Mouse (Mus musculus) R1 (cell line): ENCODE results near the gene Kcnh4.
A peak's percentile ranks its signal among the peaks of the same experiment; 100 is the strongest.
"Not testable (repeated sequence)": the region's sequence is repeated elsewhere in the genome, so short reads cannot be mapped to it uniquely, and the experiment has no call there.

Experiments used
- DNase-seq: peaks from one replicate; pipeline ENCODE4 v3.0.0-alpha.2; 2018; ENCODE audit warnings: low read depth, low spot score

The Kcnh4 gene

DNA sequence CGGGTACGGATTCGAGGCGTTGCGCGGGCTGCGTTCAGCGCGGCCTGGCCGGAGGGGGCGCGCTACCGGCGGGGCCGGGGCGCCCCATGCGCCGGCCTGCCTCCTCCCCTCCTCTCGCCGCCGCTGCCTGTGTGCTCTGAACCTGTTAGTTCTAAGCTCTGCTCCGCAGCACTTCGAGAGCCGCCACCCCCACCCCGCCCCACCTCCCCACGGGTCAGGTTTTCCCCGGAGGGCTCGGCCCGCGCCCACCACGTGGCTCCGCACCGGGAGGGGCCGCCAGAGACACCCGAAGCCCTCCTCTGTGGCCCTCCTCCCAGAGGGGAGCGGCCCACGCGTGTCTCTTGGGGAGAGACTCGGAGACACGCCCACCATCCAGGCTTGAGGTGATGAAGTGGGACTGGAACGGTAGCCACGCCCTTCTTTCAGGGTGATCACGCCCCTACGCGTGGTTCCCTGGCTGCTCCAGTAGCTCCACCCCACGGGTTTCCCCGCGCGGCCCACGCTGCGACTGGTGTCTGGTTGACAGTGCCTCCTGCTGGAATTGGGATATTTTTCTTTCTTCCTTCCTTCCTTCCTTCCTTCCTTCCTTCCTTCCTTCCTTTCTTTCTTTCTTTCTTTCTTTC lies at the start of gene Kcnh4:
Gene Kcnh4 (minus strand): TSS at position 332 of the 623 bp plus-strand sequence.
- DNase-seq, result peak; percentile 94

DNA sequence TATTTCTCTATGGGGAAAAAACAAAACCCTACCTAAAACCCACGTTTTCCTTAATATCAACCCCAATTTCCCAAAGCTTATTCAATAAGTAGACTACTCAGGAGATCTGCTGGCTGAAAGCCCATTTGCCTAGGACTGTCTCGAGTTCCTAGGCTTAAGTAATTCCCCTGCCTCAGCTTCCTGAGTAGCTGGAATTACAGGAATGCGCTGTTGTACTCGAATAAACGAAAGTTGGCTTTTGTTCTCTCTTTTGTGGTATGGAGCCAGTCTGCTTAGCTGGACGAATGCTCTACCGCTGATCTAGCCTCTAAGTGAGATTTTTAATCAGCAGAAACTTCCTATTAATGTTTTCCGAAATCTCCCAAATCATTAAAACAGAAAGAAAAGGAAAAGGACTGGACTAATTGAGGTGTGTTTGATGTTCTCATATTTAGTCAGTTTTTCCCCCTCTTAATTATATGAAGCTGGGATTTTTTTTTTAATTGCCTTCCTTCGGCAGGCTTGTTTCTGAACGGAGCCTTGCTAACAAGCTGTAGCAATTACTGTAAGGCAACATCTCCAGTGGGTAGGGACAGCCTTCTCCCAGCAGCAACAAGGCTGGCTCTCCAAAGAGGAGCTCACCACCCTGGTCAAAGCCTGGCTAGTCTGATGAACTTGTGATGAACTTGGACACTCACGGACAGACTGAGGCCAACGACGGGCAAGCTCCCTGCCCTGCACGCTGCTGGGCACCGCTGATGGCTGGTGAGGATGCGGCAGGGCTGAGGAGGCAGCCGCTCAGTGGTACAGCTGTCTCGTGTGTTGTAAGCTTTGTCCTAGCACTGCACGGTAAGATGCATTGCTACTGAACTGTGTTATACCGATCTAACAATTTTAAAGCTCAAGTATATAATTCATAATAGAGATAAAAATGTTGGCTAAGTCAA lies 46.9 kb upstream of the Kcnh4 start:
- DNase-seq, result peak; percentile 84

DNA sequence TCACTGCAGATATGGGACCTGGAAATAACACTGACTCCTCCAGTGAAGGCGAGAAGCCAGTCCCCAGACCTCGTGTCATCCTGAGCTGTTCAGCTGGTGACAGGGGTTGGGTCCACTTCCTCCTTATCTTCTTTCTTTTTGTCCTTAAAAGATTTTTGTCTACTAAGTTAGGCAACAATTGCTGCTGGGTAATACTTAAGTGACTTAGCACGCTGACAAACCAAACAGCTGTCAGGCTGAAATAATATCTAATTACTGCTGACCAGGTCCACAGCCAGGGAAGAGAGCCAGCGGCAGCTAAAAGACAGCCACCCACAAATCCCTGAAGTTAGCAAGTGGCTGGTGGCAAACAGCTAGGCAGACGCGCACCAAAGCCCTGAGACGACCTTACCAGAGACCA lies 45.8 kb upstream of the Kcnh4 start:
- no peak for DNase-seq

DNA sequence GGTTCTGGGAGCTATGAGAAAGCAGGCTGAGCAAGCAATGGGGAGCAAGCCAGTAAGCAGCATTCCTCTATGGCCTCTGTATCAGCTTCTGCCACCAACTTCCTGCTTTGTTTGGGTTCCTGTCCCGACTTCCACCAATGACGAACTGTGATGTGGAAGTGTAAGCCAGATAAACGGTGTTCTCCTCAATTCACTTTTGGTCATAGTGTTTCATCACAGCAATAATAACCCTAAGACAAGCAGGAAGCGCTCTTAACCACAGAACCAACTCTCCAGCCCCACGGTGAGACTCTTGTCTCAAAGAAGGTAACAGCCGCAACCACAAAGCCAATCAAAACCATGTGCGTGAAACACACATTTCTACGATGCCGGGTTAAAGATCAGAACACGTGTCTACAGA lies 44.7 kb upstream of the Kcnh4 start:
- no peak for DNase-seq

DNA sequence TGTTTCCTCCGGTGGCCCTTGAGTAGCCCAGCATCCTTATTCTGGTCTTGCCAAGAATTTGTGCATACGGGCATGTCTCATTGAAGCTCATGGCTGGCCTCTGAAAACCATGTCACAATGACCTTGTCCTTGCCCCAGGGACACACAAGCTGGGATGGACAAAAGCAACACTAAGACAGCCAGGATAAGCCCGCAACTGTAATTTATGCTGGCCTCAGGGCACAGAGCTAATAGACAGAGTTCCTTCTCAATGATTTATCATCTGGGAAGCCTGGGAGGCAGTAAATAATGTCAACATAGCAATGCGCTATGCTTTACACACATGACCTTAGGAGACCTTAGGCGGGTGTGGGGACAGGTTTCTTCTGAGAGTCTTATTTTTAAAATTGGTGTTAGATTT lies 39.7 kb upstream of the Kcnh4 start:
- DNase-seq, result no peak

DNA sequence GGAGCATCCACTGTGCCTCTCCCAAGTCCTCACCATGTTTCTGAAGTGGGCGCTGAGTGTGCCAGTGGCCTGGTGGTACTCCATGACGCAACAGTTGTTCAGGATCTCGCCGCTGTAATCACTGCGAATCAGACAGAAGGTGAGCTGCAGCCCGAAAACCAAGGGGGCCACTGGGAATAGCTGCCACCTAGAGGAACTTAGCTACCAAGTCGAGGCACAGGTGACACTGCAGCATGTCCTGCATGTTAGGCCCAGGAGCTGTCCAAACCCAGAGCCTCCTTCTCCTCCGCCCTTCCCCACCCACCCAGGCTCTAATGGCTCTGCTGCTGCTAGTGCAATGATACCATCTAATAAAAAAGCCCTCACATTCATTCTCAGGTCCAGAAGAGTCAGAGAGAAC lies 36.8 kb upstream of the Kcnh4 start:
- DNase-seq, result peak; percentile 47

DNA sequence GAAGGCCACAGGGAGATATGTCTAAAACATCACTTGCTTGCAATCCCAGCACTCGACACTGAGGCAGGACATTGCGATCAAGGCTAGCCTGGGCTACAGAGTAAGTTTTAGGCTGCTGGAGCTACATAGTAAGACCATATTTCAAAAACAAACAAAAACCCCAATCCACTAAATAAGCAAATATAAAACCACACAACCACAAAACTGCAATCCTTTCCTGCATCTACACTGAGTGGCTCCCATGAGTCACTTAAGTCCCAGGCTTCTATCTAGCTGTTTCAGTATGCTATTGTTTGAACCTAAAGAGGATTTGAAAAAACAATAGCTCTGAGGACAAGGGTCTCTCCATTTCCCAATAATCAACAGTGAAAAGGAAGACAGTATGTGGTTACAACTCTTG lies 35.6 kb upstream of the Kcnh4 start:
- DNase-seq, result no peak

DNA sequence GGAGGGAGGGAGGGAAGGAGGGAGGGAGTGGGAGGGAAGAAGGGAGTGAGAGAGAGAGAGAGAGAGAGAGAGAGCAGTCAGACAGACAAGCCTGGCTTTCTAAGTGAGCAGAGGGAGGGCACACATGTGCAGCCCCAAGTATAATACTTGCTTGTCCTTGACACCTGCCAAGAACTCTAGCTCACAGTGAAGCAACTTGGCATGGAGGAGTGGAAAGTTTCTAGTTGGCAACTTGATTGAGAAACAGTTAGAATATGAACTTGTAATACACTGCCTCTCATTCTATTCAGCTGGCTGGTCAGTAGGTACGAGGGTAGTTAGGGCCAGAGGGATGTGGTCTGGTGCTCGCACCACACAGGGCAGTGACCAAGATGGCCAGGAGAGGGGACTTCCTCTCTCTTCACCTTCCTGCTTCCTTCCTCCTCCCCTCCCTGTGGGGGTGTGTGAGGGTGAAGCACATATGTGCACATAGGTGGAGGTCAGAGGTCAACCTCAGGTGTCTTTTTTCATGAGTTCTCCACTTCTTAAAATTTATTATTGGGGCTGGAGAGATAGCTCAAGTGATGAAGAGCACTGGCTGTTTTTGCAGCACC lies 31.8 kb upstream of the Kcnh4 start:
- DNase-seq, result no peak

DNA sequence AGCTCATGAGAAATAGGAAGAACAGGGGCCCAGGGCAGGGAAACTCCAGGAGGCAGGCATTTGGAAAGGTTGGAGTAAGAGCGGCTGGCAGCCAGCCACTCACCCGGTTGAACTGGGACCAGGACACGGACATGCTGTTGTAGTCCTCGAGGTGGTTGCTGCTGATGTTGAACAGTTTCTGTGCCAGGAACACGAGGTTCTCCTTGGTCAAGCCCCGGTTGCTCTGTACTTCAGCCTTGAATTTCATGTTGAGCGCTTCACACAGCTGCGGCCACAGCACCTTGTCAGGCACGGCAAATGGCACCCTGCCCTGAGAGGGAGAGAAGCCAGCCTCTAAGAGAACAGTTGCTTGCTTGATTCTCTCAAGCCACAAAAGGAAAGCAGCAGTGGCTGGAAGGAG lies 30.9 kb upstream of the Kcnh4 start:
- not testable (repeated sequence) for DNase-seq

DNA sequence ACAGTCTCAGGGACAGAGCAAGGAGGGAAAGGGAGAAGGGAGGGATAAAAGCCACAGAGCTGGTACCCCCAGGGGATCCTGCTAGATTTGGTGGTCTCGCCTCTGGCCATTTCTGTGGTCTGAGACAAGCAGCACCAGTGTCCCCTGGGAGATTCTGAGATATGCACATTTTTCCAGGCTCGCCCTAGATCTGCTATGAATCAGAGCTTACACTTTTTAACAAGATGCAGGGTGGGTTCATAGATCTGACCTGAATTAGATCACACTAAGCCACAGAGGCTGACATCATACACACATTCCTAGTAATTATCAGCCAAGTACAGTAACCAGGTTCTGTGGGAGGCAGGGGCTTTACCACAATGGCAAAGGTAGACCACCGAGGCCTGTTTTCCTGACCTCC lies 30.0 kb upstream of the Kcnh4 start:
- DNase-seq, result no peak

DNA sequence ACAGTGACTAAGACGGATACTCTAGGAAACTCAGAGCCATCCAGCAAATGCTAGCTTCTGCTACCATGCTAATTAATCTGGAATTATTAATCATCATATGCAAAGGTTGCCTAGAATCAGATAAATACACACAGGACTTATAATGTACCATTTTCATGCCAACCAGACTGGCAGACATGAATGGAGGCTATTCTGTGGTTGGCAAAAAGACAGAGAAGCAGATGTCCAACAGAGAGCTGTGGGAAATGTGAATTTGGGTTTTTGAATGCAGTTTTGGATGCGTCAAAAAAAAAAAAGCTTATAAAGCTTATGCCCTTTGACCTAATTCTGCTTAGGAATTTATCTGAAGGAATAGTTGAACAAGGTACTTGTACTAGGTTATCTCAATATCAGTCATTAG lies 26.0 kb upstream of the Kcnh4 start:
- DNase-seq, result no peak

DNA sequence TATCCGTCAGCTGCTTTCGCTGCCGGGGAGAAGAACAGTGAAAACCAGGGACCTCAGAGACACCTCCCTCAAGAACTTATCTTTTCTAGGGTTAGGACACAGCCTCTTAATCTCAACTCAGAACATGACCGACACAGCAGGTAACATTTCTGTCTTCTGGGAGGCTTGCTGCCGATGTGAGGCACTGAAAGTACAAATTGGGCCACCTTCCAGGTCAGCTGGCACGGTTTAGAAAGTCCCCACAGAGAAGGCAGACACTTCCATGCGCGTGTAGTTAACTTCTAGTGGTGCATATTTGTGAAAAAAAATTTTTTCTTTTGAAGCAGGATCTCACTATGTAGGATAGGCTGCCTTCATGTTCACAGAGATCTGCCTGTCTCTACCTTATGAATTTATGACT lies 24.5 kb upstream of the Kcnh4 start:
- no peak for DNase-seq

DNA sequence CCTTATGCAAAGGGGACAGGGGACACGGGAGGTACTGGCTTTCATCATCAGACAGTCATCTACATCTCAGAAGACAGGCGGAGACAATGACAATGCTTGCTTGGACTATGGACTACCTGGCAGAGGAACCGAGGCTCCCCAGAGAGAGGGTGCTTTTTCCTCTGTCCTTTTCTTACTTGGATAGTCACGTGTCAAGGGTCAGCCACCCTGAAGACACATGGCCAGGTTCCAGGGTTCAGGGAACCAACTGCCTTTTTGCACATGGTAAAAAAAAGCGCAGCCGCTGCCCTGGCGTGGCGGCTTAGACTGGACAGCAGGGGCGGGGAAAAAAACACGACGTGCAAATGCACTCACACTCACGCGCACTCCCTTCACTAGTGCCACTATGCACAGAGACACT lies 22.8 kb upstream of the Kcnh4 start:
- no peak for DNase-seq

DNA sequence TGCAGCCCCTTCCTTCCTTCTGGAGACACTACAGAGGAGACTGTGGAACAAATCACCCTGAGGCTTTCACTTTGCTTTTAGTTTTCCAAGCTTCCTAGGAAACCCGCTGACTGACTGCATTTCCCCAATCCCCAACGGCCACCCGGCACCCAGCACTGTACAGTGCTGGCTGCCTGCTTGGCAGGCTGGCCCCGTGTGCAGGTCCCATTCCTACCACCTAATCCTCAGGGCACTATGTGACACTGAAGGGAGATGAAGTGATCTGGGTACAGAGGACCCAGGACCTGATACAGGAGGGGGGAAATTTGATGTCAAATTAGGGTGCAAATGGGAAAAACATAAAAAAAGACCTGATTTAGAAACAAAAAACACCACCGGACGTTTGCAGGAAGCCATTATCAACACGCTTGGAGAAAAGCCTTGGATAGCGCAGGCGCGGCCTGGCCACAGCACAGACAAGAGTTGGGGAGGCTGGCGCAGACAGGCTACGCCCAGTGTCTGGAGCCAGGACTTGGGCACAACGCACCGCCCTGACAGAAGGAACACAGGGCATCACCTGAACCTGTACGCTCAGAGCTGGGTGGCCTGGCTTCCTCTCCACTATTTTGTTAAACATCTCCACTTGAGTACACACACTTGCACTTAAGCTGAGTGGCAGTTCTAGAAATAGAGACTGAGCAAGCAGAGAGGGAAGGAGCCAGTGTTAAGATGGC lies 22.2 kb upstream of the Kcnh4 start:
- peak; percentile 85 for DNase-seq

DNA sequence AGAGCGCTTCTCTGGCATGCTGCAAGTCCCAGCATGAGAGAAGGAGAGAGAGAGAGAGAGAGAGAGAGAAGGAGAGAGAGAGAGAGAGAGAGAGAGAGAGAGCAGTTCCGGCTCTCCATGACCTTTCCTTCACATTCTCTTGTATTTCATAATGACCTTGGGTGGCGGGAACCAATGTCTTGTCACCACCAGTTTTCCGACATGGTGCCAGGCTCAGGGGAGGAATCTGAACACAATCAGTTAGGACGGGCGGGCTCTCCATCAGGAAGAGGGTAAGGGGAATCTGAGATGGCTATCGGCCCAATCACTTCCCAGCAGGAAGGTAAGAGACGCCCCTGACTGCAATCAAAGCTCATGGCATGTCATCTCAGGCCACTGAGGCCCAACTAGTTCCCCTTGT lies 20.5 kb upstream of the Kcnh4 start:
- no peak for DNase-seq

DNA sequence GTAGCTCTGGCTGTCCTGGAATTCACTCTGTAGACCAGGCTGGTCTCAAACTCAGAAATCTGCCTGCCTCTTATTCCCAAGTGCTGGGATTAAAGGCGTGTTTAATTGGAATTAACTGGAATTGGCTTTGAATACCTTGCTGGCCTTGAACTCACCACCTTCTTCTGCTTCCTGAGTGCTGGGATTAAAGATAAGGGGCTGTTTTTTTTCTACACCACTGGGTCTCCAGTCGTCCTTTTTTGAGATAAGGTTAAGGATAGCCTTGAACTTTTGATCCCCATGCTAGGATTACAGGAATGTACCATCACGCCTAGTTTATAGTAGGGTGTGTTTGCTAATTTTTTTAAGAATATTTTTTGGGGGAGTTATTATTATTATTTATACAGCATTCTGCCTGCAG lies 18.3 kb upstream of the Kcnh4 start:
- DNase-seq, result no peak

DNA sequence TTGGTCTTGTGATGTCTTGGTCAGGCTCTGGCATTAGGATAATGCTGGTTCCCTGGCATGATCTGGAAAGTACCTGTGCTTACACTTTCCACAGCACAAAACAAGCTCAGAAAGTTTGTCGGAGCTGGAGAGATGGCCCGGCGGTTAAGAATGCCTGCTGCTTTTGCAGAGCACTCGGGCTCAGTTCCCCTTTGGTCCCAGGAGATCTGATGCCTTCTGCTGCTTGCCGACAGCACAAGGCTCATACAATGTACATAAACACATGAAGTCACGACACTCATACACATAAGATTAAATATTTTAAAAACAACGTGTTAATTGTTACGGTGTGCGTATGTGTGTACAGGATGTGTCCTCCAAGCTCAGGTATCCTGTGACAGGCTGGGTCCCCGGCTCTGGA lies 16.2 kb upstream of the Kcnh4 start:
- DNase-seq, result no peak

DNA sequence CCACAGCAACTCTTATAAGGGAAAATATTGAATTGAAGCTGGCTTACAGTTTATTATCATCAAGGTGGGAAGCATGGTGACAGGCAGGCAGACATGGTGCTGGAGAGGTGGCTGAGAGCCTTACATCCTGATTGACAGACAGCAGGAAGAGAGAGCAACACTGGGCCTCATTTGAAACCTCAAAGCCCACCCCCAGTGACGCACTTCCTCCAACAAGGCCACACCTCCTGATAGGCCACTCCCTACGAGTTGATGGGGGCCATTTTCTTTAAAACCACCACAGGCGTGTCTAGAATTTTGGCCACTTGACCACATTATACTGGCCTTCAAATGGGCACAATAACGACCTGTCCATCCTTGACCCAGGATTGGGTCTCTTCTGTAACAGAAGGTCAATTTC lies 14.5 kb upstream of the Kcnh4 start:
- peak; percentile 92 for DNase-seq

DNA sequence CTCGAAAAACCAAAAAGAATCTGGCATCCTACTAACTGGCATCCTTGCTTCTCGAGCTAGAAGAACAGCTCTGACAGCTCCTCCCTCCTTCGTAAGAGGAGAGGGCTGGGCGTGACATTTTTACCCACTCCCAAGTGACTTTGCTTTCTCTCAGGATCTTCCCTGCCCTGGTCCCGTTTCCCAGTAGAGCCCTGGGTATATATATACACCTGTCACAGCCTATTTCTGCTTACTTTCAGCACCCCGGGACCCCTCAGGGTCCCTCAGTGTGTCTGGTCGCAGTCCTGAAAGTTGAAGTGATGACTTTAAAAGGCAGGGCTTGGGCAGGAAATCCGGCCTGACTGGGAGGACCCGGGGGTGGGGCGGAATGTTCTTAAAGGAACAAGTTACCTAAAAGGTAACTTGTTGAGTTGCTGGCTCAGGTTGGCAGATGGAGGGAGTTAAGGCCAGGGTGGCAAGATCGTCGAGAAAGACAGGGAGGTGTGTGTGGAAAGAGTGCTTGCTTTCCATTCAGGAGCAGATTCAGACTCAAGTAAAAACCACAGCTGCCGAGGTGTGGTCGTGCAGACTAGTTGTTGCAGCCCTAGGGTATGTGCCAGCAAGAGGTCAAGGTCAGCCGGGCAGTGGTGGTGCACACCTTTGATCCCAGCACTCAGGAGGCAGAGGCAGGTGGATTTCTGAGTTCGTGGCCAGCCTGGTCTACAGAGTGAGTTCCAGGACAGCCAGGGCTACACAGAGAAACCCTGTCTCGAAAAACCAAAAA lies 11.1 kb upstream of the Kcnh4 start, which contains the start of gene Ghdc:
Gene Ghdc (minus strand): TSS at position 312 of the 763 bp plus-strand sequence.
- peak; percentile 87 for DNase-seq

DNA sequence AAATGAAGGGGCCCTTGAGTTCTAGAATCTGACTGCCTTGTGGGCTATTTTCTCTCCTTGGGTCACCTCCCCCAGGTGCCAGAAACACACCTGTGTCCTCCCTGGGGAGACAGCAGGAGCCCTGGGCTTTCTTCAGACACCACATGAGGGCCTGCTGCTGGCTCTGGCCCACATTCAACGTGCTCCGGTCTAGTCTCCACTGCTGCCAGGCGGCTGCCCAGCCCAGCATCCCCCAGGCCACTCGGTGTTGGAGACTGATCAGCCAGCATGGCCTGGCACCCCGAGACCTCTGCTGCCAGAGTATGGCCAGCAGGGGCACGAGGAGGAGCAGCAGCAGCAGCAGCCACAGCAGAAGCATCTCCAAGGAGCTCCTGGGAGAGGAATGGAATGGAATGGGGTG lies 10.2 kb upstream of the Kcnh4 start:
- no peak for DNase-seq

DNA sequence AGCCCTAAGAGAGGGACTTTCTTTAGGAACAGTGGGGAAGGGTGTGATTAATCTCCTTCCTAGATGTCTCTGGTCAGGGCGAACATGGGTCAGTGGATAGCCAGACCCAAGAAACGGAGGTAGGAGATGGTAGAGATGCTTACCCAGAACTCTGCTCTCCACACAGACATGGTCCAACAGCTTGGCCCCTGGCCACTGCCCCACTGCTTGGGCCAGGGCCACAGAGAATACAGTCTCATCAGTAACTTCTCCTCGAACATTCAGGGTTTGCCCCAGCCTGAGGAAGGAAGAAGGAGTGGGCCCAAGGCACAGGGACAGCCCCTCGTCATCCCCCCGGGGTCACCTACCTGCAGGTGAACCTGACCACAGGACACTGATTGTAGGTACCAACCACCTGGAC lies 8.1 kb upstream of the Kcnh4 start:
- DNase-seq, result no peak
